Mouse (Mus musculus) heart, postnatal 0 days (tissue): ENCODE data around the gene Sema3b.

Experiments
- CTCF ChIP-seq: IDR thresholded peaks from 2 replicates; pipeline ENCODE4 v1.5.1; 2016; ENCODE audit warnings: antibody characterized with exemption, control low read depth, low read depth
- EP300 ChIP-seq: IDR thresholded peaks from 2 replicates; pipeline ENCODE4 v1.6.1; 2016; ENCODE audit warnings: antibody characterized with exemption, low read depth

DNA sequence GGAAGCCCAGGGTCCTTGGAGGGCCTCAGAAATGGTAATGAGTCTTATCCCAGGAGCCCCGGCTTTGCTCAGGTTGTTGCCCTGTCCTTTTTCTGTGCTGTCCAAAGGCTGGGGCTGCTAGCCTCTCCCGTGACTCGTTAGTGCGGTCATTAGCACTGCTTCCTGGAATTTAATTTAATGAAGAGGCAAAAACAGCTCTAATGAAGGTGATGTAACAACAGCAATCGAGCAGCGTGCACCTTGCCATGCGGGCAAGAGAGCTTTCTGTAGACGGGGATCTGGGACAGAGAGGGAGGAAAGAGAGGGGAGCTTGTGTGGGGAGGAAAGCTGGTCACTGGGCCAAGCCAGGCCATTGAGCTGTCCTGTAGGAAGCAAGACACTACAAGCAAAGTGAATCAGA, 32.6 kb upstream of the Sema3b start:
- no peak for TF ChIP-seq CTCF
- no peak for TF ChIP-seq EP300
